Mouse (Mus musculus): ENCODE results near the gene Slc35a1.

- TF ChIP-seq CTCF (IDR thresholded peaks at IDR 0.05; ENCODE audit: borderline replicate concordance, insufficient read depth, low read depth, low read length) = no peak
- no peak for TF ChIP-seq POLR2A (IDR thresholded peaks at IDR 0.05; ENCODE audit: borderline replicate concordance, insufficient read depth, low read length)
Measured at GRCm38 (mm10) chr4:34637851-34638250, 49.4 kb downstream of the Slc35a1 start.
